Mouse (Mus musculus) layer of hippocampus, postnatal 10 days (tissue): Measurements from ENCODE around the gene Dpysl4. TPM values are rescaled to one million over a fixed set of nuclear protein-coding genes. Genes with fewer than 3 reads are reported as not detected.

Experiments used
- DNase-seq, 2 experiments: peaks; one replicate each; pipeline ENCODE4 v3.0.0; 2021; ENCODE audit warnings: low spot score in 2 of 2
- total RNA-seq, 2 experiments: library from RNA; stranded (reverse); gene quantifications; 2 replicates each; pipeline ENCODE4 v1.2.3; 2021

Gene Dpysl4
- total RNA-seq, 2 experiments from 2014 or later, result 117 to 125 TPM

DNA sequence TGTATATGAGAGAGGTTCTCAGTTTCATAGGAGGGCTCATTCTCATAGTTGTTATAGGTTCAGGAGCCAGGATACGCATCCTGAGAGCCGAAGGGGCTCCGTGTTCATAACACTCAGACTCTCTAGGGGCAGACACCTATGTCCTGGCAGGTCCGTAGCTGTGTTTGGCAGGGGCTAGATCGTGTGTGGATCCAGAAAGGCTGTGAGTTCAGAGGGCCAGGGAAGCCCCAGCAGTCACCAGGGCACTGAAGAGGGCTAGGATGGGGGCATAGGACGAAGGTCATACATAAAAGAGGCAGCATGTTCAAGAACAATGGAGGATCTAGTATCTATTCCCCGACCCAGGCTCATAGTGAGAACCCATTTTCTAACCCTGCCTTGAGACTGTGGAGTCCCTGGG is 9.5 kb downstream of the Dpysl4 start:
- no peak for DNase-seq

DNA sequence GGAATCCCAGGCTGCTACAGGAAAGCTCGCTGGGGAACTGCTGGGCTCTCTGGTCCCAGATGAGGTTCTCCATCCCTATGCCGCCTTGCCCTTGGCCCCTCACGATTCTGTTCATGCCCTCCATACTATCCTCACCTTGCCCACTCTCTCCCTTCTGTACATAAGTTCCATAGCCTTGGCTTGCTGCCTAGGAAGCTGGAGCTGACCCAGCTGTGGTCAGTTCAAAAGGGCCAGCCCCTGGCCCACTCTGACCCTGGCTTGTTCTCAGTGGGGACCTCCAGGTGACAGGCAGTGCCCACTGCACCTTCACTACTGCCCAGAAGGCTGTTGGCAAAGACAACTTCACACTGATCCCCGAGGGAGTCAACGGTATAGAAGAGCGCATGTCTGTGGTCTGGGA is 10.6 kb downstream of the Dpysl4 start:
- no peak for DNase-seq

DNA sequence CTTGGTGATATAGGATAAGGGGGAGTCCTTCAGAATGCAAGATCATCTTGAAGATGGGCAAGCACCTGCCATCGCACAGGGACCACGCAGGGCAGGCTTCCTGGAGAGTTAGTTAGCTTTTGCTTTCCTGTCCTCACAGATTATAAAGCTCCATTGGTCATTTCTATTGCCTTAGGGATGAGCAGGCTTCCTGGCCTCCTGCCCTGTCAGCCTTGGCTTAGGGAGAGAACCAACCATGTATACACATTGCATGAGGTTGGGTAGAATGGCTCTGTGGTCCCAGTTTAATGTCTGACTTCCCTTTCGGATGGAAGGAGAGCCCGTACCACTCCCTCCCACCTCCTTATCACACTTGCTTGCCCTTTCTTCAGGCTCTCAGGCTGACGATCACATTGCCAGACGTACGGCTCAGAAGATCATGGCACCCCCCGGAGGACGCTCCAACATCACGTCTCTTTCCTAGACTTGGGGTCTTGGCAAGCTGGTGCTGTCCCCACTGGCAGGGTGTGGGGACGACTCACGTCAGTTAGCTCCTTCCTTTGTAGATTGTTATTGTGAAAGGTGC is 14.8 kb downstream of the Dpysl4 start:
- no peak for DNase-seq

DNA sequence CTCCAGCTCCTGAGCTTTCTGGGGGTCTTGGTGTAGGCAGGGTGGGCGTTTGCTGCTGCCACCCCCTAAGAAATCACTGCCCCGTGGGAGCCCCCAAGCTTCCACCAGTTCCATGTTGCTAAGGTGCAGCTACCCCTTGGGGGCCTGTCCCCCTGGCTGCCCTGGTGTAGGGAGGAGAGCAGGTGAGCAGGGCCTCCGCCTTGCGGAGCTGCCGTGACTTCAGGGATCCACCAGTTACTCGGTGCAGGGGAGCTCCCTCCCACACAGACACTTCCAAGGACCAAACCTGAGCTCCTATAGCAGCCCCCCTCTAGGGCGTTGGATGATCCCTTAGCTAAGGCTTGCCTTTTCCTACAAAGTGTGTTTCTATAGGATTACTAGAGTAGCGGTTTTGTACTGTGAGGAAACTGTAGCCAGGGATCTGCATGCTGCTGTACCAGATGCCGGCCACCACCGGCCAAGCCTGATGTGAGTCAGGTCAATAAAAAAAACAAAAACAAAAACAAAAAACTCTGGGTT is 15.5 kb downstream of the Dpysl4 start:
- DNase-seq, result no peak

DNA sequence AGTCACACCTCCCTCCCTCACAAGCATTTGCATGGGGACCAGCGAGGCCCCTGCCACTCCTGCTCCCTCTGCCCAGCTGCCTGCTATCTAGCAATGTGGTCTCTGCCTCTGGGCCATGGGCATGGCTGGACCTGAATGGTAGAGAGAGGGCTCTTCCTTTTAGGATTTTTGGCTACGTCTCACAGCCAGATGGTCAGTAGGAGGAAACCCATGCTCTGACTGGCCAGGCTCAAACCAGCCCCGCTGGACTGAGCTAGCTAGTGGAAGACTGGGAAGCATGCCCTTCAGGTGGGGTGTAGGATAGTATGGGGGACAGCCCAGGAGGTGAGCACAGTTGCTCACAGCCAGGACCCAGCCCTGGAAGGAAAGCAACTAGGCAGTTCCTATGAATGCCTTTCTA is 16.0 kb downstream of the Dpysl4 start:
- DNase-seq, result peak in 1 of 2 experiments; percentile 24

DNA sequence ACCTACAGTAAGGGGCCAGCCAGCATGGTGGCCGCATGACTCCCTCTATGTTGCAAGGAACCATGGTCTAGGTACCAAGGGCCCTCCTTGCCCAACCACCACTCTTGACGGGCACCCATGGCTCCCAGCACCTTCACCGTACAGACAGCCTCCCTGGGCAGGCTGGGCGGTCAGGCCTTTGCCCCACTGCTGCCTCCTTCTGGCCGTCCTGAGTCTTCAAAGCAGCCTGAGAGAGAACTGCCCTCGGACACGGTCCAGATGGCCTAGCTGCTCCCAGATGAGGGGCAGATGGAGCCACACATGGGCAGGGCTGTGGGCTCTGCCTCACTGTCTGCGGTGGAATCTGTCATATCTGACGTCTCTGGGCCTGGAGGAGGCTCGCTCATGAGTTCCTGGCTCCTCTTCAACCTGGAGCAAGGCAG is 18.2 kb downstream of the Dpysl4 start:
- DNase-seq, result peak; percentile 61 to 67

DNA sequence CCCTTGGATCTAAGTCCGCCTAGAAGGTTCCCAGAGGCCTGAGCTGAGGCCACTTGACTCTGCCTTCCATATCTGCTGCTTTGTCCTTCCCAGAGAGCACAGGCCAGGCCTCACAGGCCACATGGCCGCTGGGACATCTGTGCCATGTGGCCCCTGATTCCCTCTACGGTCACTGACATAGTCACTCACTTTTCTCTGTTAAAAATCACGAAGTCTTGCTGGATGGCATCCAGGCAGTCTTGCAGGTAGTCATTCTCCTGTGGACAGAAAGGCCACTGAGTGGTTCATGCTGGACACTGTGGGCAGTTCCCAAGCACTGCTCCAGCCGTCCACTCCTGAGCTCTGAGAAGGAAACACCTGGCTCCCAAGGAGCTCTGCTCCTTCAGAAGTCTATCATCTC is 19.3 kb downstream of the Dpysl4 start:
- no peak for DNase-seq

DNA sequence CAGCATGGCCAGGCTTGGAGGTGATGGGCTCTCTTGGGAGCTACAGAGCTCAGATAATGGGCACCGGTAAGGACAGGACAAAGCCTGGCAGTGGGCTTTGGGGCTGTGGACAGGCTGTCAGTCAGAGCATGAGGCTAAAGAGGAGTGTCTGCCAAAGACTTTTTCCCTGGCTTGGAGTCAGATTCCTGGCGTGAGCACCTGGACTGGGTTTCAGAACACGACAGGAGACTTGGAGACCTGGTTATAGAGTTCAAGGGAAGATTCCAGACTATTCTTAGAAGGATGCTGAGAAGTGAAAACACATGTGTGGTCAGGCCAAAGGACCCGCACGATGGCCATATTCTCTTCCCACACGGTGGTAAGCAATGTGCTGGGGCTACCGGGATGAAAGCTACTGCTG is 19.9 kb downstream of the Dpysl4 start:
- DNase-seq, result no peak

DNA sequence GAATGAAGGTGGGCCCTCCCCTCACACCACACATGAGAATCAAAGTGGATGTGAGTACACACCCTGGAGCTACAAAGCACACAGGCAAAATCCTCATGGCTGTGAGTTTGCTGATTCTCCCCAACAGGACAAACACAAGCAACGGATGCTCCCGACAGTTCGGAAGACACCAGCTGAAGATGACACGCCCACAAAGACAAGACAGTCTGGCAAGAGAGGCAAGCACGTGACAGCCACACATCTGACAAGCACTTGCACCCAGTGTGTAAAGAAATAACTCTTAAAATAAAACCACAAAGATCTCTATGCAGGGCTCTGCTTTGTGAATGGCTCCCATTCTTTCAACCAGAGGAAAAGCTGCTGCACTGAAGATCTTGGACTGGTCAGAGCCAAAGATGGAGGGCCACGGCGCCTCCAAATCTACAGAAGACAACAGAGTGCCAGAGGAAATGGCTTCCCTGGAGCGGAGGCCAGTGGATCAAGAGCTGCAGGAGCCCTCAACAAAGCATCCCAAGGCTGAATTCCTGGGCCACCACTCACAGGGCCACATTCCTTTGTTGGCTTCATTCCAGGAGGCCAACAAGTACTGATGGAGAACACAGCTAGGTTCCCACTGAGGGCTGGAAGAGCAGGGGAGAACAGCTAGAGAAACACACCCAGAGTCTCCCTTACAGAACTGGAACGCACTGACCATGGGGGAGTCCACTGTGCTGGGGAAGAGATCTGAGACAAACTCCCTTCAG is 22.3 kb downstream of the Dpysl4 start:
- peak in 1 of 2 experiments; percentile 26 for DNase-seq

DNA sequence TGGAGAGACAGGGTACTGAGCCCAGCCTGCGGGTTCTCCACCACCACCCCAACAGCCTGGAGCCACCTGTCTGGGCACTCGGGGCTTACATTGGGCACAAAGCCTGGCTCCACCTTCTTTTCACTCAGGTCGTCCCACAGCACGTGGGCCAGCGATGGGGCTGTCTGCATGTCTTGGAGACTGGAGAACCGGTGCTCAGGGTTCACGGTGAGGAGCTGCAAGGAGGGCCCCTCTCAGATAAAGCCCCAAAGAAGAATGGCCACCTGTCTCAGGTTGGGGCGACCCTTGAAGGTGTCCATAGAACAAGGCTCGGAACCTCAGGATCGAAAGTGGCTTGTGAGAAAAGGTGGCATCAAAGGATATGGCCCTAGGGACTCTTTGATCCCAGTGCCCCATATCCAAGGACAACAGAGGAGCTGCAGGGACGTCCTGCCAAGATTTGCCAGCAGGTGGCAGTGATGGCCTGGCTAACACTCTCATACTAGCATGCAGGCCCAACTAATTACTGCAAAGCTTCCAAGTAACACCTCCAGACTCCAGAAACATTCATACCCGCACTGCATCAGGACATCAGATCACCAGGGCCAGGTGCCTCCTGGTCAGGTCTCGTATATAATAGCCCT is 33.5 kb downstream of the Dpysl4 start:
- DNase-seq, result peak; percentile 93 to 94

DNA sequence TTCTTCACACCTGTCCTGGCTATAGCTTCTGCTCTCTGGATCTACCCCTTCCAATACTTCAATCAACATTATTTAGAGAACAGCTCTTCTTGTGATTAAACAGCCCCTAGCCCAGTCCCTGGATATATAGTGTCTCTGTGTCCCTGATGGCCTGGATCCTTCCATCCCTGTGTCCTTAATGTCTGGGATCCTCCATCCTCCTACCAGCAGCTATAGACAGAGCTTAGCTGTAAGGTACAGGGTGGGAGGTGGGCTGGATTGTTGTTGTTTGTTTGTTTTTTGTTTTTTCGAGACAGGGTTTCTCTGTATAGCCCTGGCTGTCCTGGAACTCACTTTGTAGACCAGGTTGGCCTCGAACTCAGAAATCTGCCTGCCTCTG is 34.0 kb downstream of the Dpysl4 start:
- DNase-seq, result no peak

DNA sequence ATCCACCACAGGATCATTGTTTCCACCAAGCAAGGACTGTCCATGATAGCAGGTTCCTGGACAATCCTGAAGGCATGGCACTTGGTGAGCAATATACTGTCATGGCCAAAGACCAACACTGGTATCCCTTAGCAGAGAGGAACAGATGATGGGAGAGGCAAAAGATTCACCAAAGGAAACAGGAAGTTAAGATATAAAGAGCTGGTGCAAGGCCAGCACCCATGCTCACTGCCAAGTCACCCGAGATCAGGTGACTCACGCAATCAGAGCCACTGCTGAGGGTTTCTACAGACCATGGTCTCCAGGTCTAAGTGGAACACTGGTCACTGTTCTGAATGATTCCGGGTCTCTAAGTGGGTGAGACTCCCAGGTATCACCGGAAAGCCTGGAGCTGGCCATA is 40.1 kb downstream of the Dpysl4 start:
- DNase-seq, result no peak

DNA sequence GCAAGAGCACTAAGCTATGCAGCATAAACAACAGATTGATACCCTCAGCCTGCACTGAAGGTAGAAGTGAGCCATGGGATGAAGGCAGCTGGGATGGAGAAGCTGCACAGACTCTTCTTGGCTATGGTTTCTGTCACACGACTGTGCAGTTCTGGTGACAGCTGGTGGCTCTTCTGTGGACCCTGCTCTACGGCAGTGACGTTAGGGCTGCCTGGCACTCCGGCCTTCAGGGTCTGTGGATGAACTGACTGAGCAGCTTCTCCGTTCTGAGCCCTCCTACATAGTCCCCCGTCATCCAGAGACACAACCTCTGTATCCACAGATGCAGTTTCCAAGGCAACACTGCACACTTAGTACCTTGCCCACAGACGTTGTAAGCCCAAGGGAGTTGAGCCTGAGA is 40.7 kb downstream of the Dpysl4 start:
- no peak for DNase-seq

DNA sequence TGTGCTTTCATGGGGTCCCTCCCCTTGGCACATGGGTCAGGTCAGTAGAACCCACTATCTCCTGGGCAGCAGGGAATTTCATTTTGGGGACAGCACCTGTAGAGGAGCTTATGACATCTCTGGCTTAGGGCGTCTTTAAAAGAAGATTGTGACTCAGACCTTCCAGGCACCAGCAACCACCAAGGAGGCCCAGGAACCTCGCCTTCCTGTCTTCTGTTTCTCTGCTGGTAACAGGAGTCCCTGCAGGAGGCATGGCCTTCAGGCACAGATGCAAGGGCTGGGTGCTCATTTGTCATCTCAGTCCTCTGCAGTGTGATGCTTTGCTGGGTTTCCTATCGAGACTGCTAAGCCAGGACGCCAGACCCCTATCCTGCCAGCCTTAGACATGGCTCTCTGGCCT is 43.2 kb downstream of the Dpysl4 start:
- DNase-seq, result no peak

DNA sequence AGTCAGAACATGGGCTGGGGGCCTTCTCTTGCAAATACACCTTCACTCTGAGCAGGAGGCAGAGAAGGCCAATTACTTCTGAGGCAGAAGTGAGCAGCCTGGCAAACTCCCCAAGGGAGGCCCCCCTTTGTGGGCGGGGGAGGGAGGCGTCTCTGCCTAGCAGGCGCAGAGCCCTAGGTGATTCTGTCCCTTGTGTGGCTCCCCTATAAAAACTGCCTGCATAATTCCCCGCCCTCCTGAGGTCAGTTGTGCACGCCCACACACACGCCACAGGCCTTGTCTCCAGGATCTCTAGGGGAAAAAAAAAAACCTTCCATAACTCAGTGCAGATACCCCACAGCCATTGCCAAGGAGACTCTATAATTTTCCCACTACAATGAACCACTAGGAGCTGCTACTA is 44.6 kb downstream of the Dpysl4 start:
- no peak for DNase-seq

DNA sequence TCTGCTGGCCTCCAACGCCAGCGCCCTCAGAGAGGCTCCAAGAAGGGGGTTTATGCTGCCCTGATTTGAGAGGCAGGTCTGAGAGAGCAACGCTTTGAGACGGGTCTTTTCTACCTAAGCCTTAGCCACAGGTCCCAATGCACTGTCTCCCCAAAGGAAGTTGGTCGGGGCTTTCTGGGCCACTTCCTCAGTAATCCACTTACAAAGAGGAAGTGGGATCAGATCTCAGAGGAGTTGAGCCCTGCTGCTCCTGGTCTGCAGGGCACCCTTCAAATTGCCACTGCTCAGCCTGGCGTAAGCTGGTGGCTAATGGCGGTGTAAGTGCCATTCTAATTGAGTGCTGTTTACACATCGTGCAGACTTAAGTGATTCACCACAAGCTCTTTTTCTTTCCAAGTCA is 45.7 kb downstream of the Dpysl4 start:
- no peak for DNase-seq

DNA sequence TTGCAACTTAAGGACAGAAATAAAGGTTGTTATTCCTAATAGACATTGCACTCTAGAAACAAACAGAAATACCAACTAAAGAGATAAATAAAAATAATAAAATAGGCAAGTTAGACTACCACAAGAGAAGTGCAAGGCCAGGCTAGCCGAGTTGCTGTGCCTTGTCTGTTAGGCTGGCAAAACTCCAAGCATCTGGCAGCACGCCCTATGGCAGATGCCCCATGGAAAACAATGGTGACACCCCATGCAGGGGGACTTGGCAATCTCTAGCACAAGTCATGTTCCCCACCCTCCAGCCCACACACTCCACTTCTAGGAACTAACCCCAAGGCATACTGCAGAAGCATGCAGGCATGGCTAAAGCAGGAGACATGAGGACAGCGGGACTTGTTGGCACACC is 47.6 kb downstream of the Dpysl4 start:
- peak; percentile 59 to 71 for DNase-seq

DNA sequence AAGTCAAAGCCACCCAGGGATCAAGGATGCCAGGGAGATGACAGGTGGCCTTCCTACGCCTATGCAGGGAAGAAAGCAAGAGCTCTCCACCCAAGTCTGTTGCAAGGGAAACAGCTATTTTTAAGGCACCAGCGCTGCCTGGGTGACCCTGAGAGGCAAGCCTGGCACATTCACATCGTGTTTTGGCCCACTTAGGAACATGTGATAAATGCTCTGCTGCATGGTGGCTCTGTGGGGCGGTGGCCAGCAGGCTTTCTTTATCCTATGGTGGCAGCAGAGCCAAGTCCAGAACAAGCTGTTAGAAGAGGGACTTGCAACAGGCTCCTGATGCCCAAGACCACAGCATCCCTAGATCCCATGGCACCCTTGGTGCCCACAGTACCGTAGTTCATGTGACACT is 49.4 kb downstream of the Dpysl4 start:
- no peak for DNase-seq

DNA sequence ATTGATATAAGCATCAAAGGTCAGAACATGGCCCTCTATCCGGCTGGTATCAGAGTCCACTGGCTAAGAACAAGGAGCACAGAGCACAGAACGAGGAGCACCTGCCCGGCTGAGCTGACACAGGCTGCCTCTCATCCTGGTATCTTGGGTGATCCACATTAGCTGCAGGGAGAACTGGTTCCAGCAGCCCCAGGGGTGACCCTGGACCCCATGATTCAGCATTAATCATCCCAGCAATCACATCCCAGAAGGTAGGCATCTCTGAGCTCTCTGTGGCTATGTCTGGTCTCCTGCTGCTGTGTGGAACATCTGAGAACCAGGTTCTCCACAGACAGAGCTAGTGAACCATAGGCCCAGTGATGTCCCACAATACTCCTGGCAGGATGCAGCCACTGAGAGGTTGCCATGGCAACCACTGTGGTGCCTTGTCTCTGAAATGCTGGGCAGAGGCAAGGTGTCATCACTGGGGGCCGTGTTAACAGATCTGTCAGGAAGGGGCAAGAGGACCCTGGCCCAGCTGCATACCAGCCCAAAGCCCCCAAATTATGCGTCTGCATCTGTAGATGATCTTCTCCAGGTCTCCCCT is 51.2 kb downstream of the Dpysl4 start:
- DNase-seq, result no peak

DNA sequence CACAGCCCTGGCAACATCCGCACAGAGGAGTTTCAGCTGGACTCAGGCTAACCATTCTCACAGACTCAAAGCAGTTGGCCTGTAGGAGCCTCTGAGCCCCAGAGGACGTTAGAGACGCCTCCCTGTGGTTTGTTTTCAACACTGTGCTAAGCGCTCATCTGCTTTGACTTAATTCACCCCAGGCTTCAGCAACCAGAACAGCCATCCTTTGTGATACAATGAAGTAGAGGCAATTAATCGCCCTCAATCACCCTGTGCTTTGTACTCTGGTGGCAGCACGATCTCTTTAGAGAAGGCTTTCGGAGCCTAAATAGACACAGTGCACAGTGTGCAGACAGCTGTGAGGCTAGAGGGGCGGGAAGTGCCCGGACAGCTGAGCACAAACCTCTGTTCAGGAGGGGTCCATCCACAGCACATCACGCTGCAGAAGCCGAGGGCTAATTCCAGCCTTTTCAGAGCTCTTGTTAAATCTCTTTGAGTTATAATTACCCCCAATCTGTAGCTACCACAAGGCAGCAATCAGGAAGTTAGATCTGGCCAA is 54.2 kb downstream of the Dpysl4 start:
- no peak for DNase-seq

DNA sequence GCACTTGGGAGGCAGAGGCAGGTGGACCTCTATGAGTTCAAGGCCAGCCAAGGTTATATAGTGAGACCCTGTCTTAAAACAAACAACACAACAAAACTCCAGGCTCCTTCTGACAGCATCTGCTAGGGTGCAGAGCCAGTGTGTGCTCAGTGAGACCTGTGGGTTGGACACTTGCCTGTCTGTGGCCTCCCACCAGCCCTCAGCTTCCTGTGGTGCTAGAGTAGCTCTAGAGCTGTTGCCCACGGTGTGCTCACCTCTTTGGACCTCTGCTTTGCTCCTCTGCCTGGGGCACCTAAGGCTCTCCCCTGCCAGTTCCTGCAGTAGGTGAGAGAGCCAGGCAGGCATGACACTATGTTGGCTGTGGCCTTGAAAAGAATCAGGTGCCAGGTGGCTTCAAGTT is 58.0 kb downstream of the Dpysl4 start:
- no peak for DNase-seq

DNA sequence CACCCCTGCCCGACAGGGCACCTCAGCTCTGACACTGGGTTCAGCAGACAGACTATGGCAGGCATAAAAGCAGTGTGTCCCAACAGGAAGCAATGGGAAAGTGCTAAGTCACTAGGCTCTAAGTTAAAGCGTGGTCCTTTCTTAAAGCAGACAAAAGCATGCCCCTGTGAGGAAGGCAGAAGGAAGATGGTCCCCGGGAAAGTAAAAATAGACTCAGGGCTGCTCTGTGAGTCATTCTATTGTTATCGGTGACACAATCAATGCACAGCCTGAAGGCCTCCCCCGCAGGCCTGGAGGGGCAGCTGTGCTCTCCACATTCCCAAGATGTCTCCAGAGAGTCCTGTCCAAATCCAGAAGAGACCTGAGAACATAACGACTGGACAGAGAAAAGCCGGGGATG is 60.1 kb downstream of the Dpysl4 start:
- no peak for DNase-seq
